Mouse (Mus musculus): ENCODE data around the gene Neu4. TPM values are rescaled to one million over a fixed set of nuclear protein-coding genes. Genes with fewer than 3 reads are reported as not detected.
"Not testable (repeated sequence)": the region's sequence is repeated elsewhere in the genome, so short reads cannot be mapped to it uniquely, and the experiment has no call there.

Neu4 gene
- not detected in 2 replicates for polyA plus RNA-seq (2011; ENCODE audit: insufficient read length, low read depth, missing spikeins)

- no peaks in the 10 kb centered on the region for H3K4me1 ChIP-seq (ENCODE audit: control insufficient read depth, insufficient read depth, low read length)
- no peak within 1 kb of the TSS for H3K27ac ChIP-seq (ENCODE audit: insufficient read depth, low read length)
- TF ChIP-seq POLR2A (IDR thresholded peaks at IDR 0.05; ENCODE audit: low read depth, low read length) (no peak), CTCF (IDR thresholded peaks at IDR 0.05; ENCODE audit: borderline replicate concordance, insufficient read depth, low read length) (no peak)
- H3K4me3 ChIP-seq (ENCODE audit: insufficient read depth, low read length), result no peak within 1 kb of the TSS
These were observed at the start of gene Neu4 for GRCm38 (mm10) chr1:94020151-94020550. Gene Neu4 (plus strand): TSS chr1:94020451.

DNA sequence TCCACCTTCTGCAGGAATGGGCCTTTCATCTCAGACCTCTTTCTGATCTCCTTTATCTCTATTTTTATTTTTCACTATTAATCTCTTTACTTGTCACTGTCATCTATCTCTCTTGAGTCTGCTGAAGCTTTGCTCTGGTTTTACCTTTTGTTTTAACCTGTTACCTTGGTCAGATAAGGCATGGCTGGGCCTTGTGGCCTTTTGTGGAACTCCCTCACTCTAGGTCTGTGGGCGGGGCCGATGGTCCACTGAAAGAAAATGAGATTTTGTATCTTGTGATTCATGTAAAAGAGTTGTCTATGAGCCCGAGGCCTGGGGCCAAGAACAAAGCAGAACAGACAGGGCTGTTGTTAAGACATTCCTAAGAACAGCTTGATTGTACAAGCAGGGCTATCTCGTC is 49.5 kb upstream of the Neu4 start:
- H3K4me3 ChIP-seq (ENCODE audit: insufficient read depth, low read length); H3K4me1 ChIP-seq (ENCODE audit: control insufficient read depth, insufficient read depth, low read length): not testable (repeated sequence)

DNA sequence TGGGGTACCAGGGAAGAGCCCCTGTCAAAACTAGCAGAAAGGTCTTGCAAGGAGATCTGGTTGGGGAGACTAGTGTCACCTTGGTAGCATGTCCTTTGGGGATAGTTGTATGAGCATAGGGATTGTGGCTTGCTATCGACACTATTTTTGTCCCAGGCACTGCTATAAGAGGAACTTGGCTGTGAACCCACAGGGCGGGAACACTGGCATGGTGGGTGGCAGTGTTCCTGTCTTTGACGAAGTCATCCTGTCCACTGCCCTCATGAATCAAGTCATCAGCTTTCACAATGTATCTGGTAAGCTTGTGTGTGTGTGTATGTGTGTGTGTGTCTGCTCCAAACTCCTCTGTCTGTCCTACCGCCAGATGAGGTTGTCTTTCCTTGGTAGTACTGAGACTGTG is 44.5 kb upstream of the Neu4 start:
- not testable (repeated sequence) for H3K4me1 ChIP-seq (ENCODE audit: control insufficient read depth, insufficient read depth, low read length); H3K4me3 ChIP-seq (ENCODE audit: insufficient read depth, low read length); H3K27ac ChIP-seq (ENCODE audit: insufficient read depth, low read length)

More for the DNA sequence above, 49.5 kb upstream of the Neu4 start:
- not testable (repeated sequence) for H3K27ac ChIP-seq (ENCODE audit: insufficient read depth, low read length)

GRCm38 (mm10) chr1:93978287-93978686 is 42.0 kb upstream of the Neu4 start:
- not testable (repeated sequence) for H3K4me3 ChIP-seq (ENCODE audit: insufficient read depth, low read length); H3K4me1 ChIP-seq (ENCODE audit: control insufficient read depth, insufficient read depth, low read length); H3K27ac ChIP-seq (ENCODE audit: insufficient read depth, low read length)

GRCm38 (mm10) chr1:93980932-93981331 is 39.3 kb upstream of the Neu4 start:
- H3K27ac ChIP-seq (ENCODE audit: insufficient read depth, low read length); H3K4me1 ChIP-seq (ENCODE audit: control insufficient read depth, insufficient read depth, low read length); H3K4me3 ChIP-seq (ENCODE audit: insufficient read depth, low read length): not testable (repeated sequence)

GRCm38 (mm10) chr1:93986167-93986566 is 34.1 kb upstream of the Neu4 start:
- Histone ChIP-seq H3K27ac (ENCODE audit: insufficient read depth, low read length) (no peak overlapping the region), H3K4me1 (ENCODE audit: control insufficient read depth, insufficient read depth, low read length) (no peaks in the 10 kb centered on the region), H3K4me3 (ENCODE audit: insufficient read depth, low read length) (no peak overlapping the region)
- no peak for TF ChIP-seq CTCF (IDR thresholded peaks at IDR 0.05; ENCODE audit: borderline replicate concordance, insufficient read depth, low read length)
- no peak for TF ChIP-seq POLR2A (IDR thresholded peaks at IDR 0.05; ENCODE audit: low read depth, low read length)

GRCm38 (mm10) chr1:93988786-93989185 is 31.5 kb upstream of the Neu4 start:
- no peak overlapping the region for H3K27ac ChIP-seq (ENCODE audit: insufficient read depth, low read length)
- no peak overlapping the region for H3K4me3 ChIP-seq (ENCODE audit: insufficient read depth, low read length)
- TF ChIP-seq POLR2A (IDR thresholded peaks at IDR 0.05; ENCODE audit: low read depth, low read length), result no peak
- no peak for TF ChIP-seq CTCF (IDR thresholded peaks at IDR 0.05; ENCODE audit: borderline replicate concordance, insufficient read depth, low read length)
- H3K4me1 ChIP-seq (ENCODE audit: control insufficient read depth, insufficient read depth, low read length), result no peaks in the 10 kb centered on the region

DNA sequence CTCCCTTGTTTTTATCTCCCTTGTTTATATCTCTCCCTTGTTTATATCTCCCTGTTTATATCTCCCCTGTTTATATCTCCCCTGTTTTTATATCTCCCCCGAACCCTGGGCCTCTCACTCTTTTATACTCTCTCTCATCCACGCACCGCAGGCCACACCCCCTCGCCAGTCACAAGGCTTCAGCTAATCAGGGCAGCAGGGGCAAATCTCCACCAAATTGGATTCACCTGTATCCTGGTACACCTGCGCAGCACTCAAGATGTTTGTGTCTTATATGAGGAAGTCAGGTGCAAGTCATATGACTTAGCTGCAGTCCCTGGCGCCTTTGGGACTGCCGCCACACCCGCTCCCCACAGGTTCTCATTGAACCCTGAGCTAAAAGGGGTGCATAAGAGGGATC is 30.0 kb upstream of the Neu4 start, which contains the start of gene Gal3st2c:
Gene Gal3st2c (plus strand): TSS at position 301 of the 400 bp plus-strand sequence.
- not testable (repeated sequence) for H3K4me3 ChIP-seq (ENCODE audit: insufficient read depth, low read length); H3K4me1 ChIP-seq (ENCODE audit: control insufficient read depth, insufficient read depth, low read length); H3K27ac ChIP-seq (ENCODE audit: insufficient read depth, low read length)

GRCm38 (mm10) chr1:93991068-93991467 is 29.2 kb upstream of the Neu4 start:
- H3K4me3 ChIP-seq (ENCODE audit: insufficient read depth, low read length); H3K27ac ChIP-seq (ENCODE audit: insufficient read depth, low read length); H3K4me1 ChIP-seq (ENCODE audit: control insufficient read depth, insufficient read depth, low read length): not testable (repeated sequence)

DNA sequence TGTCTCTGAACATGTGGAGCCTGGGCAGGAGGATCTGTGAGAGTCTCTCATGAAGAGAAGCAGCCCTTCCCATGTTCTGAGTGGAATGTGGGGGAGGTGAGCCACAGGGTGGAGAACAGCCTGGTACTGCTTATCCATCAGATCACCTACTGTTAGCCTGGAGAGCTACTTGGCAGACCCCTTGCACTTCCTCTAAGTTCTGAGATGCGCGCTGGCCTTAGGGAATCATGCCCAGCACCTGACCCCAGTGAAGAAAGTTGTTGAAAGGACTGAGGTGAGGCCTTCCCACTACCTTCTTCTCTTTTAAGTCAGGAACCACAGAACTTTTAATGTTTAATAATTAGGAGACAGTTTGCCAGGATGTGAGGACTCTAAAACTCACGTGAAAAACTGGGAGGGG is 28.8 kb upstream of the Neu4 start:
- not testable (repeated sequence) for H3K27ac ChIP-seq (ENCODE audit: insufficient read depth, low read length); H3K4me1 ChIP-seq (ENCODE audit: control insufficient read depth, insufficient read depth, low read length); H3K4me3 ChIP-seq (ENCODE audit: insufficient read depth, low read length)

GRCm38 (mm10) chr1:94001023-94001422 is 19.2 kb upstream of the Neu4 start:
- no peak for TF ChIP-seq CTCF (IDR thresholded peaks at IDR 0.05; ENCODE audit: borderline replicate concordance, insufficient read depth, low read length)
- TF ChIP-seq POLR2A (IDR thresholded peaks at IDR 0.05; ENCODE audit: low read depth, low read length), result no peak
- no peak overlapping the region for H3K27ac ChIP-seq (ENCODE audit: insufficient read depth, low read length)
- H3K4me1 ChIP-seq (ENCODE audit: control insufficient read depth, insufficient read depth, low read length), result no peaks in the 10 kb centered on the region
- no peak overlapping the region for H3K4me3 ChIP-seq (ENCODE audit: insufficient read depth, low read length)

DNA sequence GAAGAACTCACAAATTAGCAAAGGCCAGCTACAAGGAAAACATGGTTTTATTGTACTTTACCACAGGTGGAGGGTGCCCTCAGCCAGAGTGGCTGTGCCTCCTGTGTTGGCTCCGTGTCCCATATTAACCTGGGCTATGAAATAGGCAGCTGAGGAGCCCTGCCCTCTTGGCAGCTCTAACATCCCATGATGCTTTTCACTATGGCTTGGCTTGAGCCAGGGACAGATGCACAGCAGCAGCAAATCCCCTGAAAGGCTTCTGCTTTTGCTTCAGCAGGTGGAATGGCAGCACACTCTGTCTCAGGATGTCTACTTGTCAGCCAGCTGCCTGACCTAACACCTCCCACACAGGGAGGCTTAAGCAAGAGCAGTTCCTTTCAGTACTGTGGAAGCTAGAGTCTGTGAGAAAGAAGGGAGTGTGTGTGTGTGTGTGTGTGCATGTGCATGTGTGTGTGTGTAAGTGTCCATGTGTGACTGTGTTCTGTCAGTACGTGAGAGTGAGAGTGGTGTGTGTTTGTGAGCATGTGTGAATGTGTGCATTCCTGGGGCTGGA is 14.2 kb upstream of the Neu4 start:
- not testable (repeated sequence) for H3K27ac ChIP-seq (ENCODE audit: insufficient read depth, low read length); H3K4me1 ChIP-seq (ENCODE audit: control insufficient read depth, insufficient read depth, low read length); H3K4me3 ChIP-seq (ENCODE audit: insufficient read depth, low read length)

DNA sequence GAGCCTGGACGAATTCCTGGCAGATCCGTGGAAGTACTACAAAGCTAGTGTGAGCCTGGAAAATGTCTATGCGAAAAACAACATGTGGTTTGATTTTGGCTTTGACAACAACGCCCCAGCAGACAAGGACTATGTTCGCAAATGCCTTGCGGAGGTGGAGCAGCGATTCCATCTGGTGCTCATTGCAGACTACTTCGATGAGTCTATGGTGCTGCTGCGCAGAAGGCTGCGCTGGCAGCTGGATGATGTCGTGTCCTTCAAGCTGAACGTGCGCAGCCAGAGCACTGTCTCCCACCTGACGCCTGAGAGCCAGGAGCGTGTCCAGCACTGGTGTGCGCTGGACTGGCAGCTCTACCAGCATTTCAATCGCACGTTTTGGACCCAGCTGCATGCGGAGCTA is 11.4 kb upstream of the Neu4 start:
- not testable (repeated sequence) for H3K4me3 ChIP-seq (ENCODE audit: insufficient read depth, low read length); H3K27ac ChIP-seq (ENCODE audit: insufficient read depth, low read length); H3K4me1 ChIP-seq (ENCODE audit: control insufficient read depth, insufficient read depth, low read length)
